Mouse (Mus musculus) G1E (cell line): Measurements from ENCODE around the gene Mex3a.

Experiments
- CTCF ChIP-seq: IDR thresholded peaks from 2 replicates; pipeline ENCODE4 v1.5.1; 2012; ENCODE audit warnings: low read depth, low read length, inconsistent platforms, mixed read lengths
- GATA1 ChIP-seq: IDR thresholded peaks from 2 replicates; pipeline ENCODE4 v1.6.1; 2012; ENCODE audit warnings: borderline replicate concordance, low read length, inconsistent platforms, mixed read lengths
- POLR2AphosphoS5 ChIP-seq: IDR thresholded peaks from 2 replicates; pipeline ENCODE4 v1.6.1; 2012; ENCODE audit warnings: low read depth, low read length, inconsistent platforms; ENCODE audit not compliant: insufficient replicate concordance
- TAL1 ChIP-seq: conservative IDR thresholded peaks from 2 replicates; pipeline ENCODE4 v1.6.1; 2012; ENCODE audit warnings: low read depth, low read length, inconsistent platforms, mixed read lengths

DNA sequence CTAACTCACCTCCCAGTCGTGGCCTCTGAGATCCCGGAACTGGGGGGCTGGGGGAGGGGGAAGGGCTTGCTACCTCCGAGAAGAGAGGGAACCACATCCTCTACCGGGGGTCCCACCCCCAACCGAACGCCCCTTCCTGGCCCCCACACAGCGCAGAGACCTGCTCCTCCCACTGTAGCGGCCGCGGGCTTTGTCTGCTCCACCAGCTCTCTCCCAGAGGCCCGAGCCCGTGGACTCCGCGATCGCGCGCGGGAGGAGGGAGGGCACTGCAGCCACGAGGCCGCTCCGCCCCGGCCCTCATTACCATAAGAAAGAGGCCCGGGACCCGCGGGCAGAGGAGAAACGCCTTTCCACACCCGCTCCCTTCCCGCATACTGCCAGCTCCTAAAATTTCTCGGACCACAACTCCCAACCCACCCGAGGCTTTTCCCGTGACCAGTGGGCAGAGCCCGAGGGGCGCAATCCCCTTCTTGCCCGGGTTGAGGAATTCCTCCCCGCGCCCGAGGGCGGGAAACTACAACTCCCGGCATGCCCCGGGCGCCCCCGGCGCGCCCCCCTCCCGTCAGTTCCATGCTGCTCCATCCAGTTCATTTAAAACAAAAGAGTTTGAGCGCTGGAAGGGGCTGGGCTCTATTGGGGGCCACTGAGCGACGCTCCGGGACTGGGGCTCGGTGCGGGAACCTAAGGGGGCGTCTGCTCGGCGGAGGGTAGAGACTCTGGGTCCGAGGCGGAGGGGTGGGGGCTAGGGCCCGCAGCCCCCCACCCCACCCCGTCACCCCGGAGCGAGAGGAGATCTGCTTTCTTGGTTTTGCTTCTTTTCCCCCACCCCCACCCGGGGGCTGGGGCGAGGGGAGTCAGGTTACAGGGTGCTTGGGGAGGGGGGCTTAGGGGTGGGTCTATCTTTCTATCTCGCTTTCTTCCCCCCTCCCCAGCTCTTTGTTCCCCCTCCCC lies 572 bp upstream of the Mex3a start:
- TF ChIP-seq GATA1, result no peak
- no peak for TF ChIP-seq CTCF
- TF ChIP-seq TAL1, result no peak
- TF ChIP-seq POLR2AphosphoS5, result no peak
